Comparison of ENCODE assay signal across 10 mouse cellular contexts in genomic region chr8:103441163-103441562, GRCm38 (mm10).
DNase-seq lines count a peak whose midpoint lies in the region; ATAC-seq and TF ChIP-seq lines count a peak whose summit lies in the region.
"Had no signal": no experiment of that assay in that cellular context is flagged by ENCODE, and none has a peak within 500 bp of the region (broad histone marks: within the 10 kb centered on the region; RNA-seq: fewer than 3 reads in every experiment).

No protein-coding gene starts in this region.

- no peaks in the 10 kb centered on the region for H3K36me3 ChIP-seq in hindbrain, embryonic 11.5 days (ENCODE audit: control insufficient read depth, insufficient read depth, low read length)
- H3K36me3 ChIP-seq in hindbrain, embryonic 16.5 days (ENCODE audit: control insufficient read depth, insufficient read depth, low read length): no peaks in the 10 kb centered on the region
- no peaks in the 10 kb centered on the region for H3K36me3 ChIP-seq in CH12.LX (replicated peaks in 1 of 2; ENCODE audit: control insufficient read depth in 1 of 2, insufficient read depth in 1 of 2, low read length in 1 of 2)
- no peaks in the 10 kb centered on the region for H3K36me3 ChIP-seq in limb, embryonic 11.5 days (ENCODE audit: control insufficient read depth, insufficient read depth, low read length)
- H3K36me3 ChIP-seq in neural tube, embryonic 15.5 days: no peaks in the 10 kb centered on the region
- H3K36me3 ChIP-seq: hindbrain, embryonic 15.5 days; liver, embryonic 15.5 days had no signal

- no peaks in the 10 kb centered on the region for H3K4me1 ChIP-seq in hindbrain, embryonic 11.5 days (replicated peaks; ENCODE audit: control insufficient read depth, insufficient read depth, low read length)
- no peaks in the 10 kb centered on the region for H3K4me1 ChIP-seq in hindbrain, embryonic 16.5 days (ENCODE audit: control insufficient read depth, insufficient read depth, low read depth, low read length)
- no peaks in the 10 kb centered on the region for H3K4me1 ChIP-seq in CH12.LX (ENCODE audit: control insufficient read depth in 1 of 2, insufficient read depth in 2 of 2)
- peaks cover 6% of the 10 kb centered on the region; the same call in 1 of the 2 replicates for H3K4me1 ChIP-seq in limb, embryonic 11.5 days (ENCODE audit: control insufficient read depth, insufficient read depth, low read length)
- H3K4me1 ChIP-seq in neural tube, embryonic 15.5 days: 0 out of 2 replicates have a peak, but pooled peaks cover 2% of the 10 kb centered on the region
- H3K4me1 ChIP-seq: hindbrain, embryonic 15.5 days; liver, embryonic 15.5 days had no signal

- no peak overlapping the region for H3K27ac ChIP-seq in hindbrain, embryonic 11.5 days (ENCODE audit: low read depth, low read length)
- H3K27ac ChIP-seq in hindbrain, embryonic 16.5 days (ENCODE audit: low read depth, low read length): no peak overlapping the region
- H3K27ac ChIP-seq in CH12.LX (ENCODE audit: insufficient read depth, low read depth): no peak overlapping the region
- H3K27ac ChIP-seq in limb, embryonic 11.5 days (replicated peaks; ENCODE audit: low read depth, low read length): no peak overlapping the region
- no peak overlapping the region for H3K27ac ChIP-seq in neural tube, embryonic 15.5 days (replicated peaks)
- H3K27ac ChIP-seq: hindbrain, embryonic 15.5 days; liver, embryonic 15.5 days had no signal

- peak in 1 of 2 experiments; percentile 33; a peak in 2 of 4 replicates for TF ChIP-seq CTCF in CH12.LX (conservative IDR thresholded peaks at IDR 0.05 in 1 of 2, IDR thresholded peaks at IDR 0.05 in 1 of 2; ENCODE audit: low read depth in 2 of 2, low read length in 2 of 2)

- no peaks in the 10 kb centered on the region for H3K79me2 ChIP-seq in CH12.LX (replicated peaks; ENCODE audit: control insufficient read depth, extremely low read depth, insufficient read depth, poor library complexity, severe bottlenecking)

- 68% methylated on average over 5 of the region's 5 CpGs for WGBS in hindbrain, embryonic 11.5 days
- WGBS in hindbrain, embryonic 16.5 days: 76% methylated on average over 5 of the region's 5 CpGs
- WGBS in limb, embryonic 11.5 days: 76% methylated on average over 5 of the region's 5 CpGs
- WGBS in neural tube, embryonic 15.5 days: 80% methylated on average over 5 of the region's 5 CpGs

- dilution Hi-C loops in CH12.LX (cut with MboI; ENCODE audit: extremely low pct_ligation_motif_present, extremely low pct_unique_long_range_greater_than_20kb, low sequenced_read_pairs): no loop called here

- no peak for TF ChIP-seq POLR2A in CH12.LX (IDR thresholded peaks at IDR 0.05; ENCODE audit: low read depth, low read length)

- TF ChIP-seq RAD21 in CH12.LX (IDR thresholded peaks at IDR 0.05; ENCODE audit: low read depth, low read length): peak; percentile 23

- peak; percentile 29 for DNase-seq in hindbrain, embryonic 11.5 days (ENCODE audit: low spot score)
- peak; percentile 15 for DNase-seq in CH12.LX (ENCODE audit: extremely low read depth)
- peak; percentile 38 for DNase-seq in brain, adult 2 months (ENCODE audit: low read depth, low spot score)
- DNase-seq in limb, embryonic 11.5 days (ENCODE audit: low spot score): peak; percentile 51
- DNase-seq in thymus, postnatal 25 days: no peak
- DNase-seq in Muller cell, postnatal 12 days (ENCODE audit: inconsistent ontology term): no peak

- no peak for ATAC-seq in hindbrain, embryonic 11.5 days (ENCODE audit: low FRiP score)
- no peak for ATAC-seq in hindbrain, embryonic 16.5 days
- no peak; the same call in 1 of the 2 replicates for ATAC-seq in limb, embryonic 11.5 days (ENCODE audit: insufficient number of reproducible peaks, low FRiP score, low TSS enrichment, low read depth)
- no peak for ATAC-seq in neural tube, embryonic 15.5 days (ENCODE audit: low FRiP score)

- H3K27me3 ChIP-seq in hindbrain, embryonic 11.5 days (ENCODE audit: control insufficient read depth, insufficient read depth, low read length): no peaks in the 10 kb centered on the region
- H3K27me3 ChIP-seq in hindbrain, embryonic 16.5 days (replicated peaks; ENCODE audit: control insufficient read depth, insufficient read depth, low read length): no peaks in the 10 kb centered on the region
- H3K27me3 ChIP-seq in CH12.LX (replicated peaks): peaks cover 9% of the 10 kb centered on the region
- no peaks in the 10 kb centered on the region for H3K27me3 ChIP-seq in limb, embryonic 11.5 days (ENCODE audit: control insufficient read depth, insufficient read depth, low read length)
- no peaks in the 10 kb centered on the region for H3K27me3 ChIP-seq in neural tube, embryonic 15.5 days (replicated peaks)
- H3K27me3 ChIP-seq: hindbrain, embryonic 15.5 days; liver, embryonic 15.5 days had no signal

- no peaks in the 10 kb centered on the region for H3K9me3 ChIP-seq in hindbrain, embryonic 11.5 days (ENCODE audit: control insufficient read depth, low read length)
- H3K9me3 ChIP-seq in hindbrain, embryonic 16.5 days (ENCODE audit: control insufficient read depth, low read length): no peaks in the 10 kb centered on the region
- no peaks in the 10 kb centered on the region for H3K9me3 ChIP-seq in CH12.LX (replicated peaks; ENCODE audit: low read length)
- H3K9me3 ChIP-seq in limb, embryonic 11.5 days (ENCODE audit: control insufficient read depth, low read length): no peaks in the 10 kb centered on the region
- H3K9me3 ChIP-seq in neural tube, embryonic 15.5 days (replicated peaks): no peaks in the 10 kb centered on the region
- H3K9me3 ChIP-seq: hindbrain, embryonic 15.5 days; liver, embryonic 15.5 days had no signal

- no peak overlapping the region for H3K9ac ChIP-seq in hindbrain, embryonic 11.5 days (ENCODE audit: low read depth, low read length)
- no peak overlapping the region for H3K9ac ChIP-seq in hindbrain, embryonic 16.5 days (ENCODE audit: low read depth, low read length)
- no peak overlapping the region for H3K9ac ChIP-seq in CH12.LX (ENCODE audit: insufficient read depth, low read depth)
- H3K9ac ChIP-seq in limb, embryonic 11.5 days (ENCODE audit: low read length): no peak overlapping the region
- H3K9ac ChIP-seq in neural tube, embryonic 15.5 days (replicated peaks): no peak overlapping the region
- H3K9ac ChIP-seq: hindbrain, embryonic 15.5 days; liver, embryonic 15.5 days had no signal

- no peak overlapping the region for H3K4me3 ChIP-seq in hindbrain, embryonic 11.5 days (ENCODE audit: low read depth, low read length)
- no peak overlapping the region for H3K4me3 ChIP-seq in hindbrain, embryonic 16.5 days (ENCODE audit: low read length)
- no peak overlapping the region for H3K4me3 ChIP-seq in CH12.LX (replicated peaks in 1 of 3; ENCODE audit: low read depth in 2 of 3, low read length in 2 of 3, poor library complexity in 1 of 3)
- H3K4me3 ChIP-seq in limb, embryonic 11.5 days (ENCODE audit: low read depth, low read length): no peak overlapping the region
- no peak overlapping the region for H3K4me3 ChIP-seq in neural tube, embryonic 15.5 days (replicated peaks)
- H3K4me3 ChIP-seq: hindbrain, embryonic 15.5 days; liver, embryonic 15.5 days had no signal

- TF ChIP-seq EP300 in CH12.LX (IDR thresholded peaks at IDR 0.05; ENCODE audit: low read length): no peak

- in situ Hi-C loops in CH12.LX (cut with MboI; ENCODE audit: low pct_ligation_motif_present, low pct_unique_long_range_greater_than_20kb, low sequenced_read_pairs): no loop called here

- no peak overlapping the region for H3K4me2 ChIP-seq in hindbrain, embryonic 11.5 days (replicated peaks; ENCODE audit: low read depth, low read length)
- no peak overlapping the region for H3K4me2 ChIP-seq in hindbrain, embryonic 16.5 days (ENCODE audit: low read length)
- no peak overlapping the region for H3K4me2 ChIP-seq in CH12.LX (ENCODE audit: insufficient read depth, low read depth, poor library complexity, severe bottlenecking)
- no peak overlapping the region for H3K4me2 ChIP-seq in limb, embryonic 11.5 days (ENCODE audit: low read depth, severe bottlenecking)
- H3K4me2 ChIP-seq in neural tube, embryonic 15.5 days: no peak overlapping the region
- H3K4me2 ChIP-seq: hindbrain, embryonic 15.5 days; liver, embryonic 15.5 days had no signal

TF ChIP-seq in CH12.LX, 34 proteins besides CTCF, POLR2A, EP300 and RAD21:
- TF ChIP-seq TCF12 (IDR thresholded peaks at IDR 0.05; ENCODE audit: low read depth, low read length): no peak
- no peak for TF ChIP-seq ZNF384 (IDR thresholded peaks at IDR 0.05; ENCODE audit: low read depth, low read length)
- TF ChIP-seq RCOR1 (conservative IDR thresholded peaks at IDR 0.05; ENCODE audit: low read depth, low read length): no peak
- TF ChIP-seq SIN3A (IDR thresholded peaks at IDR 0.05; ENCODE audit: low read length): no peak
- TF ChIP-seq JUND (conservative IDR thresholded peaks at IDR 0.05; ENCODE audit: low read depth, low read length): no peak
- no peak for TF ChIP-seq ZKSCAN1 (IDR thresholded peaks at IDR 0.05; ENCODE audit: borderline replicate concordance, low read depth, low read length)
- no peak for TF ChIP-seq MAFK (IDR thresholded peaks at IDR 0.05; ENCODE audit: insufficient replicate concordance, low read length)
- no peak for TF ChIP-seq JUN (IDR thresholded peaks at IDR 0.05; ENCODE audit: insufficient read depth, low read depth, low read length)
- TF ChIP-seq ZMIZ1 (IDR thresholded peaks at IDR 0.05; ENCODE audit: low read depth, low read length): no peak
- no peak for TF ChIP-seq CHD1 (IDR thresholded peaks at IDR 0.05; ENCODE audit: low read depth, low read length)
- TF ChIP-seq UBTF (IDR thresholded peaks at IDR 0.05; ENCODE audit: low read depth, low read length): no peak
- no peak for TF ChIP-seq CHD2 (IDR thresholded peaks at IDR 0.05; ENCODE audit: low read length)
- no peak for TF ChIP-seq POLR2AphosphoS2 (IDR thresholded peaks at IDR 0.05; ENCODE audit: low read depth, low read length)
- no peak for TF ChIP-seq ETS1 (conservative IDR thresholded peaks at IDR 0.05; ENCODE audit: low read depth, low read length)
- no peak for TF ChIP-seq MAZ (IDR thresholded peaks at IDR 0.05; ENCODE audit: low read depth, low read length)
- TF ChIP-seq GABPA (IDR thresholded peaks at IDR 0.05; ENCODE audit: insufficient replicate concordance, low read depth, low read length): no peak
- TF ChIP-seq TBP (conservative IDR thresholded peaks at IDR 0.05; ENCODE audit: low read depth, low read length): no peak
- no peak for TF ChIP-seq IRF4 (IDR thresholded peaks at IDR 0.05; ENCODE audit: low read depth, low read length)
TF ChIP-seq in CH12.LX: peak in this region for 0.

Comparison
In these comparisons a context has a peak if more than half of its experiments do, and no peak if none do; other contexts are left out.
1. DNase-seq: peak in hindbrain, embryonic 11.5 days (single experiment), CH12.LX (single experiment), brain, adult 2 months (single experiment) and limb, embryonic 11.5 days (single experiment); none in thymus, postnatal 25 days (single experiment) and Muller cell, postnatal 12 days (single experiment).